Mouse (Mus musculus): ENCODE data around the gene Kitl. TPM values are rescaled to one million over a fixed set of nuclear protein-coding genes. Genes with fewer than 3 reads are reported as not detected.

Kitl gene
- polyA plus RNA-seq, 1 experiment = 15.2 TPM

GRCm38 (mm10) chr10:100132304-100132703 is 116.9 kb downstream of the Kitl start:
- Histone ChIP-seq H3K36me3 (ENCODE audit: control insufficient read depth, insufficient read depth, low read length) (no peaks in the 10 kb centered on the region), H3K4me1 (ENCODE audit: control insufficient read depth, insufficient read depth, insufficient read length, low read length) (no peaks in the 10 kb centered on the region), H3K4me3 (ENCODE audit: low read depth, low read length) (no peak overlapping the region), H3K27ac (ENCODE audit: insufficient read depth, low read depth, low read length) (no peak overlapping the region), H3K27me3 (ENCODE audit: control insufficient read depth, insufficient read depth, low read length) (no peaks in the 10 kb centered on the region)
- TF ChIP-seq POLR2A (IDR thresholded peaks at IDR 0.05; ENCODE audit: low read depth, low read length) = no peak
- no peak for TF ChIP-seq CTCF (IDR thresholded peaks at IDR 0.05; ENCODE audit: extremely low read depth, insufficient read length, insufficient replicate concordance, low read depth, low read length)
- 40% methylated on average over 1 of the region's 1 CpGs for WGBS

- no peak overlapping the region for H3K27ac ChIP-seq (ENCODE audit: insufficient read depth, low read depth, low read length)
- TF ChIP-seq POLR2A (IDR thresholded peaks at IDR 0.05; ENCODE audit: low read depth, low read length) (no peak), CTCF (IDR thresholded peaks at IDR 0.05; ENCODE audit: extremely low read depth, insufficient read length, insufficient replicate concordance, low read depth, low read length) (no peak)
- no peaks in the 10 kb centered on the region for H3K36me3 ChIP-seq (ENCODE audit: control insufficient read depth, insufficient read depth, low read length)
- no peaks in the 10 kb centered on the region for H3K27me3 ChIP-seq (ENCODE audit: control insufficient read depth, insufficient read depth, low read length)
- H3K4me1 ChIP-seq (ENCODE audit: control insufficient read depth, insufficient read depth, insufficient read length, low read length) = no peaks in the 10 kb centered on the region
- WGBS = 79% methylated on average over 3 of the region's 3 CpGs
- H3K4me3 ChIP-seq (ENCODE audit: low read depth, low read length) = no peak overlapping the region
These were observed 123.1 kb downstream of the Kitl start for GRCm38 (mm10) chr10:100138552-100138951.

- Histone ChIP-seq H3K4me3 (ENCODE audit: low read depth, low read length) (no peak overlapping the region), H3K4me1 (ENCODE audit: control insufficient read depth, insufficient read depth, insufficient read length, low read length) (peaks cover 3% of the 10 kb centered on the region), H3K27ac (ENCODE audit: insufficient read depth, low read depth, low read length) (no peak overlapping the region), H3K27me3 (ENCODE audit: control insufficient read depth, insufficient read depth, low read length) (no peaks in the 10 kb centered on the region), H3K36me3 (ENCODE audit: control insufficient read depth, insufficient read depth, low read length) (no peaks in the 10 kb centered on the region)
- WGBS = 86% methylated on average over 6 of the region's 6 CpGs
- no peak for TF ChIP-seq POLR2A (IDR thresholded peaks at IDR 0.05; ENCODE audit: low read depth, low read length)
- no peak for TF ChIP-seq CTCF (IDR thresholded peaks at IDR 0.05; ENCODE audit: extremely low read depth, insufficient read length, insufficient replicate concordance, low read depth, low read length)
These were observed 132.7 kb downstream of the Kitl start for GRCm38 (mm10) chr10:100148123-100148522.

Measured in small intestine, adult 2 months (tissue).